1 mouse cellular context compared by ENCODE assay signal in the genomic region with DNA sequence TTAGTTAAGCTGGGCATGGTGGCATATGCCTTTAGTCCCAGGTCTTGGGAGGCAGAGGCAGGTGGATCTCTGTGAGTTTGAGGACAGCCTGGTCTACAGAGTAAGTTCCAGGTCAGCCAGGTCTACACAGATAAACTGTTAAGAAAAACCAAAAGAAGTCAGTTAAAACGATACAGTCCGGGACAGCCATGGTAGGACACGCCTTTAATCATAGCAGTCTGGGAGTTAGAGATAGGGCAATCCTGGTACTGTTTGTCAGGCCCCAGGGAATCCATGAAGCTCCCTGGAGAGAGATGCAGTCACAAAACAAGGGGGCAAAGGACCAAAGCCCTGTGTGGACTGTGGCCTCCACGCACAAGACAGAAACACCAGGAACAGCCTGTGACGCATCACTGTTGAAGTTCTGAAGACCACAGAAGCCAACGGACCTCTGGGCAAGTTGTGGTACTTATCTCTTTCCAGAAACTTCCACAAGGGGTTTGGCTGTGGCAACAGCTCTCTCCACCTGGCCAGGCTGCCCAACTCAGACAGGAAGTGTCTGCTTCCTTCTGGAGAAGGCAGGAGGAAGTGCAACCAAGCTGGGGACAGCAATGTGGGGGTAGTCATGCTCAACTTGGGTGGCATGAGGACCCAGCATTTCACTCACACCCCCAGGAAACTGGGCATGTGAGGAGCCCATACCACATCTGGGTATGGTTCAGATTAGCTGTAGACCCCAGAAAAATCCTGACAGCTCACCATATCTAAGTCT.
TF ChIP-seq lines count a peak whose summit lies in the region.

No protein-coding gene starts in this region.

TF ChIP-seq in MEL, 35 proteins besides CTCF, POLR2A, EP300 and RAD21:
- TF ChIP-seq CHD1 (IDR thresholded peaks at IDR 0.05; ENCODE audit: low read depth, low read length) (no peak), MAFK (IDR thresholded peaks at IDR 0.05; ENCODE audit: borderline replicate concordance, low read depth, low read length) (no peak), MYC (IDR thresholded peaks at IDR 0.05; ENCODE audit: low read depth, low read length) (no peak; the same call in 1 of the 2 replicates), ZNF384 (IDR thresholded peaks at IDR 0.05; ENCODE audit: low read depth, low read length) (no peak), ZKSCAN1 (IDR thresholded peaks at IDR 0.05; ENCODE audit: low read depth, low read length) (no peak), MEF2A (IDR thresholded peaks at IDR 0.05; ENCODE audit: extremely low read depth, insufficient replicate concordance, low read depth, low read length, poor library complexity, severe bottlenecking) (no peak), HCFC1 (IDR thresholded peaks at IDR 0.05; ENCODE audit: low read depth, low read length) (no peak), USF2 (IDR thresholded peaks at IDR 0.05; ENCODE audit: borderline replicate concordance in 1 of 2, insufficient read depth in 1 of 2, low read depth in 1 of 2, low read length in 2 of 2) (no peak), MAX (IDR thresholded peaks at IDR 0.05; ENCODE audit: low read length) (no peak), MXI1 (IDR thresholded peaks at IDR 0.05; ENCODE audit: low read depth, low read length) (peak; percentile 5; the same call in 1 of the 2 replicates), USF1 (IDR thresholded peaks at IDR 0.05; ENCODE audit: low read depth, low read length) (no peak), KAT2A (conservative IDR thresholded peaks at IDR 0.05; ENCODE audit: low read depth, low read length) (no peak), MYB (IDR thresholded peaks at IDR 0.05; ENCODE audit: low read depth, low read length) (peak; percentile 81), ELF1 (IDR thresholded peaks at IDR 0.05; ENCODE audit: low read depth, low read length) (no peak; the same call in 1 of the 2 replicates), SIN3A (IDR thresholded peaks at IDR 0.05; ENCODE audit: low read length) (peak; percentile 28), ZC3H11A (IDR thresholded peaks at IDR 0.05; ENCODE audit: low read depth, low read length) (no peak), NELFE (IDR thresholded peaks at IDR 0.05; ENCODE audit: low read depth, low read length) (no peak), GATA1 (IDR thresholded peaks at IDR 0.05; ENCODE audit: low read depth, low read length) (peak; percentile 77), GABPA (IDR thresholded peaks at IDR 0.05; ENCODE audit: low read depth, low read length) (no peak), POLR2AphosphoS5 (IDR thresholded peaks at IDR 0.05; ENCODE audit: borderline replicate concordance, low read depth, low read length) (no peak), TBP (IDR thresholded peaks at IDR 0.05; ENCODE audit: low read depth, low read length) (no peak), CHD2 (IDR thresholded peaks at IDR 0.05; ENCODE audit: low read length) (no peak), RCOR1 (IDR thresholded peaks at IDR 0.05; ENCODE audit: low read depth, low read length) (peak; percentile 59), UBTF (IDR thresholded peaks at IDR 0.05; ENCODE audit: borderline replicate concordance, insufficient read depth, low read depth, low read length) (no peak), E2F4 (IDR thresholded peaks at IDR 0.05; ENCODE audit: borderline replicate concordance, low read depth, low read length) (no peak), SMC3 (IDR thresholded peaks at IDR 0.05; ENCODE audit: low read depth, low read length) (no peak), MAZ (IDR thresholded peaks at IDR 0.05; ENCODE audit: low read depth, low read length) (no peak), JUND (IDR thresholded peaks at IDR 0.05; ENCODE audit: low read depth, low read length) (no peak), ZMIZ1 (IDR thresholded peaks at IDR 0.05; ENCODE audit: low read depth, low read length) (no peak), TAL1 (IDR thresholded peaks at IDR 0.05; ENCODE audit: low read length) (peak; percentile 79), BHLHE40 (IDR thresholded peaks at IDR 0.05; ENCODE audit: borderline replicate concordance, low read depth, low read length) (no peak), TCF12 (IDR thresholded peaks at IDR 0.05; ENCODE audit: low read depth, low read length) (peak; percentile 79), NRF1 (IDR thresholded peaks at IDR 0.05; ENCODE audit: insufficient read depth, low read depth, low read length, poor library complexity, severe bottlenecking) (no peak), POLR2AphosphoS2 (IDR thresholded peaks at IDR 0.05; ENCODE audit: low read length) (no peak), ETS1 (IDR thresholded peaks at IDR 0.05; ENCODE audit: low read depth, low read length) (peak; percentile 12; the same call in 1 of the 2 replicates)
